Mouse (Mus musculus) urinary bladder, adult 2 months (tissue): ENCODE results near the gene Celf5. TPM values are rescaled to one million over a fixed set of nuclear protein-coding genes. Genes with fewer than 3 reads are reported as not detected.
A peak's percentile ranks its signal among the peaks of the same experiment; 100 is the strongest.

Experiments
- DNase-seq: peaks from one replicate; pipeline ENCODE4 v3.0.0; 2022; ENCODE audit warnings: low spot score
- polyA plus RNA-seq: library from polyadenylated mRNA; depleted of rRNA; stranded (reverse); fragments of >200 nt; gene quantifications from 2 replicates; pipeline ENCODE4 v1.2.3, GENCODE M21; 2012; rRNA removed

Celf5 gene
- polyA plus RNA-seq, result 0.44 and 0.49 TPM in 2 replicates

DNA sequence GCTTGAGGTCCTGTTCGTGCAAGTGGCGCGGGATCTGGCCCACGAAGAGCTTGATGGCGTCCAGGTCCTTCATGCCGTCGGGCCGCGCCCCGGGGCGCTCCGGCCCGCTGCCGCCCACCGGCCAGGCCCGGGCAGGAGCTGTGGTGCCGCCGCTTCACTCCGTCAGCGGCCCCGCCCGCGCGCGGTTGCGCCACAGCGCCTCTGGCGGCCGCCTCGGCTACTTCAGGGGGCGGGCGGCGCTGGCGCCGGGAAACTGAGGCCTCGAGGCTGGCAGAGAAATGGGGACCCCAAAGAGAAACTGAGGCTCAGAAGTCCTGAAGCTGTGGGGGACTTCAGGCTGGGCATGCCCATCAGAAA lies at the start of gene Celf5:
Gene Celf5, minus strand, starts transcription at position 177 of the 357 bp plus-strand sequence.
- DNase-seq, result no peak

DNA sequence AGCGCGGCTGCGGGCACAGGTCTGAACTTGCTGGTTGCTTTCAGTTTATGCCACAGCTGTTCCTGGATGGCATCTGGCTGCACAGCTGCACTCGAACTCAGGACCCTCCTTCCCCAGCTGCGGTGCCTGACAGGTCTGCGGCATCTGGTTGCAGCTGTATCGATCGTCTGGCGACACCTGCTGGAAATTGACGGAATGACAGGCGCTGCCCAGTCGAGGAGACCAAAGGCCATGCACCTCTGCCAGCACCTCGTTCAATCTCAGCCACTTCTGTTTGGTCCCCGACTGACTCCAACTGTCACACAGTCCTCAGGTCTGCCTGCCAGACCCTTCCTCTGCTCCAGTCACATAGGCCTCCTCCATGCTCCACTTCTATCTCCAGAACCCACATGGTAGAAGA lies 44.3 kb upstream of the Celf5 start:
- DNase-seq, result peak; percentile 82

DNA sequence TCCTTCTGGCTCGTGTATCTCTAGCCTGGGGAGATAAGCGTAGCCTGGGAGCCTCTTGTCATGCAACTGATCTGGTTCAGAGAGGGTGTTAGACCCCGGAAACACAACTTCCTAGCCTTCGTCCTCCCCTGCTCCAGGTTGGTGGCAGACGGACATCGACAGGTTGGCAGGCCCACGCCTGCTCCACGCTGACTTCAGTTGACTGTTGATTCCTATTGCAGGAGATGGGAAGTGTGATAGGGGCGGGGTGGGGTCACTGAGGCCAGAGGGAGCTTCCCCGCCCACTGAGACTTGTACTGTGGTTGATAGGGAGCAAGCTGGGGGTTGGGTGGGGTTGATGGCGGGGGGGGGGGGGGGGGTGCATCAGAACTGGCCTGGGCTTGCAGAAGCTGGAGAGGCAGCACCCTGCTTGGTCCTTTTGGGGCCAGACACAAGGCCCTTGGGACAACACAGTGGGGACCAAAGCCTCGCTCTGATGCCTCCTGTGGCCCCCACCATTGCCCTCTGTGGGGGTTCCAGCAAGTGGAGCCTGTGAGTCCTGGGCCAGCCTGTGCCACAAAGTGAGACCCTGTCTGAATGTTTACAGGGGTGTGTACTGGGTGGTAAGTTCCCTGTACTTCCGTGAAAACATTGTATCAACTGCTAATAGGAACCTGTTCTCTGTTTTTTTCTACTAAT lies 42.6 kb upstream of the Celf5 start:
- DNase-seq, result peak; percentile 54

DNA sequence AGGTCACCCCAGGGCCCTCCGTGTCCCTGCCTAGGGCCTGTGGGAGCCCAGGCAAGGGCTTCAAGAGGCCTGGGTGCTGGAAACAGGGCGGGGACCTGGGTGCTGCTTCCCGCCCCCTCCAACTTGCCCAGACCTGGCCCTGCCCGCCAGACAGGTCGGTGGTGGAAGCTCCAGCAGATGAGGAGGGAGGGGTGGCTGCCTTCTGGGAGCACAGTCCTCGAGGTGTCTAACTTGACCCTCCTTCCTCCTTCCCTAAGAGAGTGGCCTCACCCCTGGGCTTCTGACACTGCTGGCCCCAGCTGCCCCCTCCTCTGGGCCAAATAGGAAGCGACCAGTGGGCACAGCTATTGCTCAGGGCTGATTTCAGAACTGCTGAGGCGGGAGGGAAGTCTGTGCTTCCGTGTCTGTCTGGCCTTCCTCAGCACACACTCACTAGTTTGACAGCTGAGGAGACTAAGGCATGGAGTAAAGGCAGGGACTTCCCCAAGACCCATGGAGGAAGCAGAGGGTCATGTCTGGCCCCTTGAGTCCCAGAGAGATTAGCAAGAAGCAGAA lies 41.6 kb upstream of the Celf5 start, which contains the start of gene Gna15:
Gene Gna15, minus strand, starts transcription at position 175 of the 555 bp plus-strand sequence.
- DNase-seq, result peak; percentile 56

DNA sequence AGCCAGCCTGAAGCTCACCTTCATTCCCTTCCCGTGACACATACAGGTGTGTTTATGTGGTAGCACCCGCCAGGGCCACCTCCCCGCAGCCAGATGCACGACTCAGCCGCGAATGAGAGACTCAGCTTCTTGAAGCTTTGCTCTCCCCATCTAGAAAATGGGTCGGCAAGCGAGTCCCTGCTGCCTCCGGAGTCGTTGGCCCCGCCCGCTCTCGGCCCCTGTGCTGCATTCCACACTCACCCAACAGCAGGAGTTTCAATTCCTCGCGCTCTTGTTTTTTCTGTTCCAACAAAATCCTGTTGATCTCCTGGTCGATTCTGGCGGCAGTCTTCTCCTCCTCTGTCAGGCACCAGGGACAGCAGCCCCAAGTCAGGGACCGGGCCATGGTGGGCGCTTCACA lies 41.1 kb upstream of the Celf5 start:
- DNase-seq, result no peak

DNA sequence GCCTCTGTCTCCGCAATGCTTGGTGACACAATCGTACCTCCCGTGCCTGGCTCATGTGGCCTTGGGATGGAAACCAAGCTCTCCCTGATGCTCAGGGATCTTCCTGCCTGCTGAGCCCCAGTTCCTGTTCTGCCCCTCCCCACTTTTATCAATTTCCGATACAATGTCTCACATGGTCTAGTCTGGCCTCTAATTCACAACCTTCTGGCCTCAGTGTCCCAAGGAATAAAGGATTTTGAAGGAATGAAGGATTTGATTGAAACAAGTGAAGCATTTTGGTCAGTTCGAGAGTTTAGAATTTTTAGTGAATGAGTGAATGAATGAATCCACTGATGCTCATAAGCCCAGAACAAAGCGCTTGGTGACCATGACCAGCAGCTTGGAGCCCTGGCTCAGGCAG lies 40.6 kb upstream of the Celf5 start:
- no peak for DNase-seq

DNA sequence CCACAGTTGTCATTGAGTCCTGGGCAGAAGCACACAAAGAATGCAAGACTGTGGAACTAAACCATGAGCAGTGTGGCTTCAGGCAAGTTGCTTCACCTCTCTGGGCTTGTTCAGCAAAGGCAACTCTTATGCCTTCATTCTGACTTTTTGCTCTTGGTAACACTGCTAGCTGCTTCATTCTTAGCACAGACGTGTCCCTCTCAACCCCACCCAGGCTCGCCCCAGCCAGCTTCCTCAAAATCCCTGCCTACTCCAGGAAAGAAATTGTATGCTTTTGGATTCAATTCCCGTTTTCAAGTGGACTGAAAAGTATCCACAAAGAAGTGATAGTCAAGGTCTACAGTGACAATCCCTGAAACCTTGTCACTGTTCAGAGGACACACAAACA lies 37.5 kb upstream of the Celf5 start:
- no peak for DNase-seq

DNA sequence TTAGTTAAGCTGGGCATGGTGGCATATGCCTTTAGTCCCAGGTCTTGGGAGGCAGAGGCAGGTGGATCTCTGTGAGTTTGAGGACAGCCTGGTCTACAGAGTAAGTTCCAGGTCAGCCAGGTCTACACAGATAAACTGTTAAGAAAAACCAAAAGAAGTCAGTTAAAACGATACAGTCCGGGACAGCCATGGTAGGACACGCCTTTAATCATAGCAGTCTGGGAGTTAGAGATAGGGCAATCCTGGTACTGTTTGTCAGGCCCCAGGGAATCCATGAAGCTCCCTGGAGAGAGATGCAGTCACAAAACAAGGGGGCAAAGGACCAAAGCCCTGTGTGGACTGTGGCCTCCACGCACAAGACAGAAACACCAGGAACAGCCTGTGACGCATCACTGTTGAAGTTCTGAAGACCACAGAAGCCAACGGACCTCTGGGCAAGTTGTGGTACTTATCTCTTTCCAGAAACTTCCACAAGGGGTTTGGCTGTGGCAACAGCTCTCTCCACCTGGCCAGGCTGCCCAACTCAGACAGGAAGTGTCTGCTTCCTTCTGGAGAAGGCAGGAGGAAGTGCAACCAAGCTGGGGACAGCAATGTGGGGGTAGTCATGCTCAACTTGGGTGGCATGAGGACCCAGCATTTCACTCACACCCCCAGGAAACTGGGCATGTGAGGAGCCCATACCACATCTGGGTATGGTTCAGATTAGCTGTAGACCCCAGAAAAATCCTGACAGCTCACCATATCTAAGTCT lies 36.9 kb upstream of the Celf5 start:
- no peak for DNase-seq

DNA sequence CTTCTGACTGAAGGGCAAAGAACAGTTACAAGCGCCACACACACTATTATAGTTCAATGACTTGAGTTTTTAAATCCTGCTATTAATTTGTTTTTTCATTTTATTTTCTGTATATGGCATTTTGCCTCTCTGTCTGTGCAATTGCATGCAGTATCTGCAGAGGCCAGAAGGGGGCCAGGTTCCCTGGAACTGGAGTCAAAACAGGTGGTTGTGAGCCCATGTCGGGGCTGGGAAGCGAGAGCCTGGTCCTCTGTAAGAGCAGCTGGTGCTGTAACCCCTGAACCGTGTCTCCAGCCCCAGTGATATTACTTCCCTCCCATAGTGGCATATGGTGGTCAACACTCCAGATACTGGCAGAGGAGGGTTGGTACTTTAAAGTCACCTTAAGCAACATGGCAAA lies 36.0 kb upstream of the Celf5 start:
- DNase-seq, result no peak

DNA sequence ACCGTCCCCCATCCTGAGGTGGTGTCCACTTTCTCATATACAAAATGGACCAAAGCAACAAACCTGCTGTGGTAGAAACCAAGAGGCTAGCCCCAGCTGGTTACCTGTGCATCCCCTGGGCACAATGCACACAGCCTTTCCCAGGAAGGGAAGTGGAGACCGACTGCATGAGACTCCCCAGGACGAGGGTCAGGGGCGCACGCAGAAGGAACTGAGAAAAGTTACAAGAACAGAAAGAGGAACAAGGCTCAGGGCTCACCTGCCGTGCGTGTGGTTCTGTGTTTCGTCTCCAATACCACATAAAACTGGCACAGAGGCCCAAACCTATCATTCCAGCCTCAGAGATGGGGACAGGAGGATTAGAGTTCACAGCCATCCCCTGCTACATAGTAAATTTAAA lies 34.7 kb upstream of the Celf5 start:
- no peak for DNase-seq

DNA sequence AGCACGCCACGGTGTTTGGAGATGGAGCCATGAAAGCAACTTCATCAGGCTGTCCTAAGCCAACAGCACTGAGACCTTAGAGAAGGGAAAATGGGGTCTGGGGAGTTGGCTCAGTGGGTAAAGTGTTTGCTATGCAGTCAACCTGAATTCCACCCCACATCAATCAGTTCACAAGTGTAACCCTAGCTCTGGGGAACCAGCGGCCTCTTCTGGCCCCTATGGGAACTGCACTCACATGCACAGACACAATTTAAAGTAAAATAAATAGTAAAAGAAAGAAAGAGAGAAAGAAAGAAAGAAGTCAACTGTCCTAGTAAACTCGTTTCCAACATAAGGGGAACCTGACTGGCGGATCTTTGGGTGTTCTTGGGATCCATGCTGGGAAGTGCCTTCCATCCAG lies 31.3 kb upstream of the Celf5 start:
- no peak for DNase-seq

DNA sequence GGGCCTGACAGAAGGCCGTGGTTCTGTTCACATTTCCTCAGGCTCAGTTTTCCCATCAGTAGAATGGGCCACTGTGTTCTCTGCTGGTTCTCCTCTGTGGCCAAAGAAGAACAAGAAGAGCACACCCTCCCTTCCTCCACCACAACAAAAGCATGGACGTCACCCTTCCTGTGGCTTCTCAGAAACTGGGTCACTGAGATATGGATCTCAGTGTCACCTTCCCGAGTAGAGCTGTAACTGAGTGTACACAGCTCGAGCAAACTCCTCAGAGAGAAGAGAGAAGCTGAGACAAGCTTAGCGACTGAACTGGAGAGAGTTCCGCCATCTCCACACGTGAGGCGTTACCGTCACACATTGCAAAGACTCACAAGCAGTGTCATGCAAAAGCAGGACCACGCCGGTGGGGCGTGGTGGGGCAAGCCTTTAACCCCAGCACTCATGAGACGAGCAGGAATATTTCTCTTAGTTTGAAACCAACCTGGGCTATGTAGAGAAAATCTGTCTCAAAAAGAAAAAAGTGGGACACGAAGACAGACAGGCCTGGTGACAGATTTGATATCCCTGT lies 27.8 kb upstream of the Celf5 start:
- no peak for DNase-seq

DNA sequence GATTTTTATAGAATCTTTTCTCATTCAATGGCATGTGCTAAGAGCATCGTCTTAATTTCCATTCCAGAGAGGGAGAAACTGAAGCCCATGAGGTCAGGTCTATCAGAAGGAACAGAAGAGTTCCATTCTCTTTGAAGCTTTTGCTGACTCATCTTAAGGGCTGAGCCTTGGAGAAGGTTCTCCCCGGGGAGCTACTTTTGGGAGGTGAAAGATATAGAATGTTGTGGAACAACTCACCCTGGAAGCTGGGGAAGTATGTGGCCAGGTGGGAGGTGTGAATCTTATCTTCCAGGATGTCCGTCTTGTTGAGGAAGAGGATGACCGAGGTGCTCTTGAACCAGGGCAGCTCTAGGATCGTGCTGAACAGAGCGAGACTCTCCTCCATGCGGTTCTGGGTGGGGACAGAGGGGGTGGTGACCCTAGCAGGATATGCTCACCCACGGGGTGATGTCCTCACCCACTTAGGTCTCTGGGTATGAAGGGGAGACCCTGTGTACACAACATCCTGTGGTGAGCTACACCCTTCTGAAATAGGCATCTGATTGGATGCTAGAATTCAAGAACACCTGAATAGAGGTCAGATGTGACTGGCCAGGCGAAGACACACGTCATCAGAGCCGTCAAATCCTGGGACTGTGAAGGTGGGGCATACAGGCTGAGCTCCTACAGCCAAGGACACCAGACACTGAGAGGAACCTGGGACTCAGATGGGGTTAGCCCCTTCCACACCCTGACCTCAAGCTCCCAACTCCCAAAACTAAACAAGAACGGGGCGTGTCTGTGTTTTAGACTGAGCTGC lies 25.4 kb upstream of the Celf5 start:
- no peak for DNase-seq

DNA sequence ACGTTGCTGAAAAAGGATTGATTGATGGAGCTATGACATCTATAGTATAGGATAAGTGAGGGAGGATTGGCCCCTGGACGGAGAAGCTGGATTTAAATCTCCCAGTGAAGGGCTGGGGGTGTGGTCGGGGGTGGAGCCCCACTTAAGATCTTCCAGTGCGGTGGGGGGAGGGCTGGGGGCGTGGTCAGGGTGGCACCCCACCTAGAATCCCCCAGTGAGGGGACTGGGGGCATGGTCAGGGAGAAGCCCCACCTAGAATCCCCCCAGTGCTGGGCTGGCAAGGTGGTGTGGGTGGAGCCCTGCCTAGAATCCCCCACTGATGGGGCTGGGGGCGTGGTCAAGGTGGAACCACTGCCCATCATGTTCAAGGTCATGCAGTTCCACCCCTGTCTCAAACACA lies 24.6 kb upstream of the Celf5 start:
- no peak for DNase-seq

DNA sequence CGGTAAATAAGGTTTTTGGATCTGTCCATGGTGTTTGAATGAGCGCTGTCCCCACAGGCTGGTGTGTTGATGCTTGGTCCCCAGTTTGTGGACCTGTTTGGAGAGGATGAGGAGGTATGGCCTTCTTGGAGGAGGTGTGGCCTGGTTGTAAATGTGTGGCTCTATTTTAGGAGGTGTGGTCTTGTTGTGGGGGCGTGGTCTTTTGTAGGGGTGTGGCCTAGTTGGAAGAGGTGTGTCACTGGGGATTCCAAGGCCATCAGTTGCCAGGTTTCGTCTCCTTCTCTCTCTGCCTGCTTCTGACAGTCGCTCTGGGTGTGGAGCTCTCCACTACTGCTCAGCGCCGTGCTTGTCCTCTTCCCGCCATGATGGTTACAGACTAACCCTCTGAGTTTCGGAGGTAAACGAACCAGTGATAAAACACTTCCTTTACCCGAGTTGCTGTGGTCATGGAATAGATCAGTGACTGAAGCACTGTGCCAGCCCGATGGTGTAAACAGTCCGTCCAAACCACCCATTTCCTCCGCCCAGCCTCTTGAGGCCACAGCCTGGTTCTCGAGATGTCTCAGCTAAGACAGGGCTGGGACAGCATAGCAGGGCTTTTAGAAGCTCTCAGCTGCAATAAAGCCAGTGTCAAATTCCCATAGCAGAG lies 22.6 kb upstream of the Celf5 start:
- DNase-seq, result no peak

DNA sequence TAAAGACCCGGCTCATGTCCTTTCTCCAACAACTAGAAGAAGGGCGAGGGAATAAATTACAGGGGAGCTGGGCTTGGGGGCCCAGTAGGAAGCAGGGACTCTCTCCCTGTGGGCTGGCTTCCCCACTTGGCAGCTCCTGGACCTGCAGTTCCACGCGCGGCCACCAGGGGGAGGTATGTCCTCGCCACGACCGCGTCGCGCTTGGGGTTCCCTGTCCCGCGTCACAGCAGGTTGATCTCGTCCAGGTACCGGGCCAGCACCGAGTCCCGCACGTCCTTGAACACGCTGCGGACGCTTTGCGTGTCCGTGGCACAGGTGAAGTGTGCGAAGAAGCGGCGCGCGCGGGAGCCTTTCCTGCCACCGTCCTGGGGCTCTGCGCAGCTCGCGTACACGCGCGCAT lies 20.1 kb upstream of the Celf5 start:
- DNase-seq, result peak; percentile 88

DNA sequence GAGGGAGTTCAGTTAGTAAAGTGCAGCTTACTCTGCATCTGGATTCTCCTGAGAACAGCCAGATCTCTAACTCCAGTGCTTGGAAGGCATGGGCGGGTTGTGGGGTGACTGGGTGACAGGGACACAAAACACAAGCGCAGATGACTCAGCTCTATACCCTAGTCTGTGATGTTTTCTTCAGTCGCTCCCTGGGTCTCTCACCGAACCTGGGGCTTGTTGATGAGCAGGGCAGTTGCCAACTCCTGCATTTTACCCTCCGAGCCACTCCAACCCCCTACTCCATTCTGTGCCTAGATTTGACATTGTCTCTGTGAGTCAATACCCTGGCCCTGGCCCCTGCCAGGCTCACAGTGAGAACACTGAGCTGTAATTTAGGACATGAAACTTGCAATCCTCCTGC lies 19.4 kb upstream of the Celf5 start:
- no peak for DNase-seq

DNA sequence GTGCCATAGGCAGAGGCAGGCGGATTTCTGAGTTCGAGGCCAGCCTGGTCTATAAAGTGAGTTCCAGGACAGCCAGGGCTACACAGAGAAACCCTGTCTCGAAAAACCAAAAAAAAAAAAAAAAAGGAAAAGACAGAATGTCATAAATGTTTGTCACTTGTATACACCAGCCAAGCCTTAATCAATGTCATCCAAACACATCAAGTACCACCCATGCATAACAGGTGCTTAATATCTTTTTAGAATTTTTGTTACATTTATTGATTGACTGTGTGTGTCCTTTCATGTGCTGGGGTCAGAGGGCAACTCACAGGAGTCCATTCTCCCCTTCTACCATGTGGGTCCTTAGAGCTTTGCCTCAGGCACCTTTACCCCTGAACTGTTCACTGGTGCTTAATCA lies 17.5 kb upstream of the Celf5 start, which contains the start of gene S1pr4:
Gene S1pr4, minus strand, starts transcription at position 101 of the 400 bp plus-strand sequence.
- DNase-seq, result no peak

DNA sequence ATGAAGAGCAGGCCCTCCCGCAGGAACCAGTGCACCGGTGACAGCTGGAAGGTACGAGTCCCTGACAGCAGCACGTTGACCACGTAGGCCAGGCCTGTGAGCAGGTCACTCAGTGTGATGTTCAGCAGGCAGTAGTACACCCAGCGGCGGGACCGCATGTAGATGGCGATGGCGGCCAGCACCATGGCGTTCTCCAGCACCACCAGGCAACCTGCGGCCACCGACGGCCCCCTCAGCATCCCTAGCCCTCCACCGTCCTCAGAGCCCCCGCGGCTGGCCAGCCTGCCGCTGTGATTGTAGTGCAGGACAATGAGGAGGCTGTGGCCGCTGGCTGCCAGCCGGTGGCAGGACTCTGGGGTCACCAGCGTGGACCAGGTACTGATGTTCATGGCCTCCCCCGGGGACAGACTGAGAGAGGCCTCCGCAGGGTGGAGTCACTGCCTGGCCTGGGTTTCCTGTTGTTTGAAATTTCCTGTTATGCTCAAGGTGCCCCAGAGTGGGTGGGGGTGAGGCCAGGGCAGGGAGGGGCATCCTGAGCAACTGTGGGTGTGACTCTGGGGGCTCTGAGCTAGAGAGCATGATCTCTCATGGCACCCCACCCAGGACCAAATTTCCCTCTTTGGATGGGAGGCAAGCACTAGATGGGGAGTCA lies 16.9 kb upstream of the Celf5 start:
- no peak for DNase-seq

DNA sequence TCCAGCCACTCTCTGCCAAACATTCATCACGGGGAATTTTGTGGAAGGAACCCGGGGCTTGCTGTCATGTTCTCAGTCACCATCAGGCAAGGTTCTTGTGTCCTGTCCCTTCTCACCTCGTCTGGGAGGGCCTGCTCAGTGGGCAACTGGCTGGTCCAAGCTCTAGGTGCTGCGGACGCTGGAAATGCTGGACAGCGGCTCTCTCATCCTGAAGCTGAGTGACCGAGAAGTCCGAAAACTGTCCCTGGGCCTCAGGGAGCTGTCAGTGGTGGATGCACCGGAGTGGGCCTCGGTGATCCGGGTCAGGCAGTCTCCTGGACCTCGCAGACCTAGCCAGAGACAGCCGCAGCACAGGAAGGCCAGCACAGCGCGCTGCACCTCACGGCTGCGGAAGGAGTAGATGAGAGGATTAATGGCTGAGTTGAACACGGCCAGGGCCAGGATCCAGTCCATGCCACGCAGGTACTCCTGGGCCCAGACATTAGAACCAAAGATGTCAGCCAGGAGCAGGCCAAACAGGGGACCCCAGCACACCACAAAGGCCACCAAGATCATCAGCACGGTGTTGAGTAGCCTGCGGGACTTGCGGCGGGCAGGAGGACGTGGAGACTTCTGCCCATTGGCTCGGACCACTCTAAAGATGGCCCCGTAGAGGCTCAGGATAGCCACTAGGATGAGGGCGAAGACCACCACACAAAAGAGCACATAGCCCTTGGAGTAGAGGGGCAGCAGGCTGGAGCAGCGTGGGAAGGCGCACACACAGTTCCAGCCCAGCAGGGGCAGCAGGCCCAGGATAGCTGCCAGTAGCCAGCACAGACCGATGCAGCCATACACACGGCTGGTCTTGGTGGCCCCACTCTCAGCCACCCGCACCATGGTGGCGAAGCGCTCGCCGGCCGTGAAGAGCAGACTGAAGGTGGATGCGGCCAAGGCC lies 16.1 kb upstream of the Celf5 start:
- DNase-seq, result no peak
